Mouse (Mus musculus) G1E (cell line): ENCODE data around the gene Nrp2.

Experiments
- CTCF ChIP-seq: IDR thresholded peaks from 2 replicates; pipeline ENCODE4 v1.5.1; 2012; ENCODE audit warnings: low read depth, low read length, inconsistent platforms, mixed read lengths
- GATA1 ChIP-seq: IDR thresholded peaks from 2 replicates; pipeline ENCODE4 v1.6.1; 2012; ENCODE audit warnings: borderline replicate concordance, low read length, inconsistent platforms, mixed read lengths
- GATA2 ChIP-seq: IDR thresholded peaks from 2 replicates; pipeline ENCODE4 v1.6.1; 2012; ENCODE audit warnings: low read depth, low read length, inconsistent platforms, borderline replicate concordance
- POLR2AphosphoS5 ChIP-seq: IDR thresholded peaks from 2 replicates; pipeline ENCODE4 v1.6.1; 2012; ENCODE audit warnings: low read depth, low read length, inconsistent platforms; ENCODE audit not compliant: insufficient replicate concordance
- TAL1 ChIP-seq: conservative IDR thresholded peaks from 2 replicates; pipeline ENCODE4 v1.6.1; 2012; ENCODE audit warnings: low read depth, low read length, inconsistent platforms, mixed read lengths

DNA sequence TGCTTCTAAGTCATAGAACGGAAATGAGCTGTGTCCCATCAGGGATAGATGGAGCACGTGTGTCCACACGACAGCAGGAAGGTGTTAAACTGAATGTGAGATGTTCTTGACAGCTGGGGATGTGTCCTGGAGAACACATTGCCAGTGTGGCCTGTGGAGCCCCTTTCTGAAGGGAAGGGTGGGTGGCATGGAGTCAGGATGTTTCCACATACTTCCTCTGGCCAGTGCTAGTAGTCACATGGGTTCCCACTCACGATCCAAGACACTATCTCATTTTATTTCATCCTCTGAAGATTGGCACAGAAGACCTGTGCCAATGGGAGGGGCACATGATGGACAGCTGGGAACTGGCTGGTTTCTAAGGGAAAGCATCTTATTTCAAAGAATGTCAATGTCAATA is 75.8 kb downstream of the Nrp2 start:
- TF ChIP-seq GATA1: no peak
- TF ChIP-seq CTCF: no peak
- no peak for TF ChIP-seq TAL1
- TF ChIP-seq POLR2AphosphoS5: no peak
- no peak for TF ChIP-seq GATA2
